Mouse (Mus musculus): ENCODE results near the gene Alpl.

Alpl gene

DNA sequence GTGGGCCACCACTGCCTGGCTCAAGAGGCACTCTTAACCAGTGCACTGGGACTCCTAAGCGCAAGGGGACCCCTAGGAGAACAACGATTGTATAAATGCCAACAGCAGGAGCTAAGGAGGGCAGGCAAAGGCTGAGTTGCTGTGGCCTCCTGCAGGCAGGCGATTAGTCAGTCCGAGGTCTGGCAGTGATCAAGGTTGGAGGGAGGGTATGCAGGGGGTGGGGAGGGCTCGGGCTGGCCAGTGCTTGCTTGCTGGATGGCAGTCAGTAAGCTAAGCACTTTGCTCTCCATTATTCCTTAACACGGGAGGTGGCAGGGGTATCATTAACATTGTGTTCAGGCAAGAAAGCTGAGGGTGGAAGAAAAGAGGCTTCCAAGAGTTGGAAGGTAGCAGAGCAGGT is 34.2 kb upstream of the Alpl start:
- Histone ChIP-seq H3K4me1 (replicated peaks; ENCODE audit: low read depth, low read length) (peaks cover 22% of the 10 kb centered on the region), H3K9me3 (ENCODE audit: low read length) (no peaks in the 10 kb centered on the region), H3K4me3 (replicated peaks; ENCODE audit: low read length) (no peak overlapping the region), H3K27me3 (ENCODE audit: insufficient read depth, low read length) (no peaks in the 10 kb centered on the region; the same call in 1 of the 2 replicates), H3K36me3 (ENCODE audit: insufficient read depth, low read length) (no peaks in the 10 kb centered on the region)
- no peak for TF ChIP-seq CTCF (conservative IDR thresholded peaks at IDR 0.05; ENCODE audit: low read length)
- no peak for TF ChIP-seq POU5F1 (IDR thresholded peaks at IDR 0.05; ENCODE audit: borderline replicate concordance, low read length)
- no peak for TF ChIP-seq NANOG (IDR thresholded peaks at IDR 0.05; ENCODE audit: borderline replicate concordance, low read length)

DNA sequence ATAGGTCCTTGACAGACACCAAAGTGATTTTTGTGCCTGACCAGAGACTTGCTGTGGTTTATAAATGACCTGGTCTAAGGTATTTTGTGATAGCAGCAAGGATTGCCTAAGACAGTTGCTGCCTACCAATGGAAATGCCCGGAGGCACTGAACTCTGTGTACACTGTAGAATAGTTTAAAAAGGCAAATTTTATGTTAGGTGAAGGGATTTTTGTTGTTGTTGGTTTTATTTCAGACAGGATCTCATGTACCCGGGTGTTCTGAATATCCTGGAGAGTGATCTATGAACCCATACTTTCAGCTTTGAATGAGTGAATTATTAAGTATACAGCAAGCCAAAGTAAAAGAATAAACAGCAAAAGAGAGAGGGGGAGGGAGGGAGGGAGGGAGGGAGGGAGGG is 28.7 kb upstream of the Alpl start:
- Histone ChIP-seq H3K4me3 (replicated peaks; ENCODE audit: low read length) (no peak overlapping the region), H3K9me3 (ENCODE audit: low read length) (no peaks in the 10 kb centered on the region), H3K4me1 (replicated peaks; ENCODE audit: low read depth, low read length) (peaks cover 11% of the 10 kb centered on the region), H3K36me3 (ENCODE audit: insufficient read depth, low read length) (no peaks in the 10 kb centered on the region), H3K27me3 (ENCODE audit: insufficient read depth, low read length) (no peaks in the 10 kb centered on the region)
- TF ChIP-seq CTCF (conservative IDR thresholded peaks at IDR 0.05; ENCODE audit: low read length) = no peak
- TF ChIP-seq NANOG (IDR thresholded peaks at IDR 0.05; ENCODE audit: borderline replicate concordance, low read length) = no peak
- TF ChIP-seq POU5F1 (IDR thresholded peaks at IDR 0.05; ENCODE audit: borderline replicate concordance, low read length) = no peak

DNA sequence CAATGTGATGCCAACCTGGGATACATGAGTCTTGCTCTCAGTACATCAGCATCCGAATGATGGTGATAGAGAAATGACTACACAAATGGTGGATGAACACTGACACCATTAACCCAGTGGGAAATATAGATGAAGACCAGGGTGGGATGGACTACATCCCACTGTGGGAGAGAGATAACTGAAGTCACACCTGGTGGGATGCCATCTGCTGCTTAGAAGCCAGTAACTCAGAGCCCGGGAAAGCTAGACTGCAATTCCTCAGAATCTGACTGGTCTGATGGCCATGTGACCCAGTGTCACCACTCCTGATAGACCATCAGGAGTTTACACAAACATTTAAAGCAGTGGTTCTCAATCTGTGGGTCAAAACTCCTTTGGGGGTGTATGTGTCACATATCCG is 27.4 kb upstream of the Alpl start:
- H3K27me3 ChIP-seq (ENCODE audit: insufficient read depth, low read length) = no peaks in the 10 kb centered on the region
- H3K36me3 ChIP-seq (ENCODE audit: insufficient read depth, low read length) = no peaks in the 10 kb centered on the region
- no peaks in the 10 kb centered on the region for H3K9me3 ChIP-seq (ENCODE audit: low read length)
- no peak overlapping the region for H3K4me3 ChIP-seq (replicated peaks; ENCODE audit: low read length)
- no peak for TF ChIP-seq NANOG (IDR thresholded peaks at IDR 0.05; ENCODE audit: borderline replicate concordance, low read length)
- TF ChIP-seq POU5F1 (IDR thresholded peaks at IDR 0.05; ENCODE audit: borderline replicate concordance, low read length) = no peak
- no peak for TF ChIP-seq CTCF (conservative IDR thresholded peaks at IDR 0.05; ENCODE audit: low read length)
- H3K4me1 ChIP-seq (replicated peaks; ENCODE audit: low read depth, low read length) = peaks cover 9% of the 10 kb centered on the region; the same call in 1 of the 2 replicates

GRCm38 (mm10) chr4:137822537-137822936 is 26.4 kb upstream of the Alpl start:
- TF ChIP-seq POU5F1 (IDR thresholded peaks at IDR 0.05; ENCODE audit: borderline replicate concordance, low read length) (no peak), CTCF (conservative IDR thresholded peaks at IDR 0.05; ENCODE audit: low read length) (no peak), NANOG (IDR thresholded peaks at IDR 0.05; ENCODE audit: borderline replicate concordance, low read length) (no peak)
- Histone ChIP-seq H3K4me1 (replicated peaks; ENCODE audit: low read depth, low read length) (peaks cover 9% of the 10 kb centered on the region; the same call in 1 of the 2 replicates), H3K9me3 (ENCODE audit: low read length) (no peaks in the 10 kb centered on the region), H3K36me3 (ENCODE audit: insufficient read depth, low read length) (no peaks in the 10 kb centered on the region), H3K27me3 (ENCODE audit: insufficient read depth, low read length) (no peaks in the 10 kb centered on the region), H3K4me3 (replicated peaks; ENCODE audit: low read length) (no peak overlapping the region)

DNA sequence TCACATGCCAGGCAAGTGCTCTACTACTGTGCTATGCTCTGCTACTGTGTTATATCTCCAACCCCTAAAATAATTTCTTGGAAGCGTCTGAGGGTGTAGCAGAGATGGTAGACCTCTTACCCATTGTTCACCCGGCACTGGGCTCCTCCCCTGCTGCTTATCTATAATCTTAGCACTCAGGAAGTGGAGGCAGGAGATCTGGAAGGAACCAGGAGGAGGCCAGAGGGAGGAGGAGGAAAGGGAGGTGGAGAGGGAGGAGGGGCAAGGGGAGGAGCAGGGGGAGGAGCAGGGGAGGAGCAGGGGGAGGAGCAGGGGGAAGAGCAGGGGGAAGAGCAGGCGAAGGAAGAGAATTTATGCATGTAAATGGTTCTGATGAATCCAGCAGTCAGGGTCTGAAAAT is 24.5 kb upstream of the Alpl start:
- Histone ChIP-seq H3K4me1 (replicated peaks; ENCODE audit: low read depth, low read length) (peaks cover 13% of the 10 kb centered on the region; the same call in 1 of the 2 replicates), H3K4me3 (replicated peaks; ENCODE audit: low read length) (no peak overlapping the region), H3K36me3 (ENCODE audit: insufficient read depth, low read length) (no peaks in the 10 kb centered on the region), H3K9me3 (ENCODE audit: low read length) (no peaks in the 10 kb centered on the region), H3K27me3 (ENCODE audit: insufficient read depth, low read length) (no peaks in the 10 kb centered on the region)
- TF ChIP-seq NANOG (IDR thresholded peaks at IDR 0.05; ENCODE audit: borderline replicate concordance, low read length) (no peak), CTCF (conservative IDR thresholded peaks at IDR 0.05; ENCODE audit: low read length) (no peak), POU5F1 (IDR thresholded peaks at IDR 0.05; ENCODE audit: borderline replicate concordance, low read length) (no peak)

DNA sequence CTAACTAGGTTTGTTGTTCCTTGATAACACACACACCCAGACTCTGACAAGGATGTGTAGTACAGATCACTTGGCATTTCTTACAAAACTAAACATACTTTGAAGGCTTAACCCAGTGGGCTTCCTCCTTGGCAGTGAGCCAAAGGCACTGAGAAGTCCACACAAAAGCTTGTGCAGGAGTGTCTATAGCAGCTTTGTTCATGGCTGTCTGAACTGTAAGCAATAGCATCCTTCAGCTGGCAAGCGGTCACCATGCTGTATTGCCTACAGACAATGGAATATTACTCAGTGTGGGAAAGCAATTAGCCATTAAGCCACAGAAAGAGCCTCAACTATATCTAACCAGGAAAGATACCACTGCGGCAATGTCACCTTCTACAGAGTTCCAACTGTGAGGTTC is 23.3 kb upstream of the Alpl start:
- Histone ChIP-seq H3K4me1 (replicated peaks; ENCODE audit: low read depth, low read length) (peaks cover 21% of the 10 kb centered on the region), H3K9me3 (ENCODE audit: low read length) (no peaks in the 10 kb centered on the region), H3K27me3 (ENCODE audit: insufficient read depth, low read length) (no peaks in the 10 kb centered on the region), H3K4me3 (replicated peaks; ENCODE audit: low read length) (no peak overlapping the region), H3K36me3 (ENCODE audit: insufficient read depth, low read length) (no peaks in the 10 kb centered on the region)
- TF ChIP-seq POU5F1 (IDR thresholded peaks at IDR 0.05; ENCODE audit: borderline replicate concordance, low read length) (no peak), NANOG (IDR thresholded peaks at IDR 0.05; ENCODE audit: borderline replicate concordance, low read length) (no peak)

DNA sequence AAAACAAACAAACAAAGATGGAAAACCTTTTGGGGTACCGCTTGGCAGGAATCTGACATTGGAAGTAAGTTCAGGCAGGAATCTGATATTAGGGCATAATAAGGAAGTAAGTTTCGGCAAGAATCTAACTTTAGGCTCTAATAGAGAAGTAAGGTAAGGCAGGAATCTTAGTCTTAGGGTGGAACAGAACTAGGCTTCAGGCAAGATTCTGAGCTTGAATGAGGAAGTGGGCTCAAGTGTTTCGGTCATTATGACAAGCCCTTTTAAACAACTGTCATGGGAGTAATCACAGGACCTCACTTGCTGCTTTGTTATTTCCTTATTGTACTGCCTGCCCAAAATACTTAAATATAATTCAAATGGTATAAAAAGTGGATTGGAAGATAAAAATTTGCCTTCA is 22.2 kb upstream of the Alpl start:
- no peaks in the 10 kb centered on the region for H3K36me3 ChIP-seq (ENCODE audit: insufficient read depth, low read length)
- no peak overlapping the region for H3K4me3 ChIP-seq (replicated peaks; ENCODE audit: low read length)
- no peaks in the 10 kb centered on the region for H3K9me3 ChIP-seq (ENCODE audit: low read length)
- TF ChIP-seq NANOG (IDR thresholded peaks at IDR 0.05; ENCODE audit: borderline replicate concordance, low read length) = no peak
- TF ChIP-seq POU5F1 (IDR thresholded peaks at IDR 0.05; ENCODE audit: borderline replicate concordance, low read length) = no peak
- peaks cover 31% of the 10 kb centered on the region for H3K4me1 ChIP-seq (replicated peaks; ENCODE audit: low read depth, low read length)
- H3K27me3 ChIP-seq (ENCODE audit: insufficient read depth, low read length) = no peaks in the 10 kb centered on the region

DNA sequence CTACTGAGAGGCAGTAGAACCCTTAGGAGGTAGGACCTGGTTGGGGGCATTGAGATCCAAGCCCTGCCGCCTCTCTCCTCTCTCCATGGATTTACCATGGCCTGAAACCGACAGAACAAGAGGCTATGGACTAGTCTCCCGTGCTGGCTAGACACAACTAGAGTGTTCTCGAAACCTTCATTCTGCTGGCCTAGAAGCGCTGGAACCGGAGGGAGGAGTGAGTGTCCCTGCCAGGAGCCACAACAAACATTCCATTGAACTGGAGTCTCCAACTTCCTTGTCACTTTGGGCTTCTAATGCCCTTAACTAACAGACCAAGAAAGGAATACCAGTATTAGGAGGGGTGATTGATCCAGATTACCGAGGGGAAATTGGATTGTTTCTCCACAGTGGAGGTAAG is 20.0 kb upstream of the Alpl start:
- H3K27me3 ChIP-seq (ENCODE audit: insufficient read depth, low read length) = no peaks in the 10 kb centered on the region; the same call in 1 of the 2 replicates
- H3K36me3 ChIP-seq (ENCODE audit: insufficient read depth, low read length) = no peaks in the 10 kb centered on the region
- TF ChIP-seq NANOG (IDR thresholded peaks at IDR 0.05; ENCODE audit: borderline replicate concordance, low read length) (no peak), POU5F1 (IDR thresholded peaks at IDR 0.05; ENCODE audit: borderline replicate concordance, low read length) (no peak), CTCF (conservative IDR thresholded peaks at IDR 0.05; ENCODE audit: low read length) (no peak)
- no peaks in the 10 kb centered on the region for H3K9me3 ChIP-seq (ENCODE audit: low read length)
- H3K4me3 ChIP-seq (replicated peaks; ENCODE audit: low read length) = no peak overlapping the region
- peaks cover 32% of the 10 kb centered on the region for H3K4me1 ChIP-seq (replicated peaks; ENCODE audit: low read depth, low read length)

DNA sequence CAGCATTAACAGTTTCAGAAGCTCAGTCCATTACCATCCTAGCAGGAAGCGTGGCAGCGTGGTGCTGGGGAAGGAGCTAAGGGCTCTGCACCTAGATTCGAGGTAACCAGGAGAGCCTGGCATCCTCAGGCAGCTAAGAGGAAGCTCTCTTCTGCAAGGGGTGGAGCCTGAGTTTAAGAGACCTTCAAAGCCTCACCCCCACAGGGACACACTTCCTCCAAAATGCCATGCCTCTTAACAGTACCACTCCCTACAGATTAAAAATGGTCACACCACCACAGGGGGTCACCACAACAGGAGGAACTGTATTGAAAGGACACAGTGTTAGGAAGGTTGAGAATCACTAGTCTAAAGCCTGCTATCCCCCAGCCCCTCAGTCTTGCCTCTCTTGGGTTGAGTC is 19.3 kb upstream of the Alpl start:
- Histone ChIP-seq H3K9me3 (ENCODE audit: low read length) (no peaks in the 10 kb centered on the region), H3K4me3 (replicated peaks; ENCODE audit: low read length) (no peak overlapping the region), H3K4me1 (replicated peaks; ENCODE audit: low read depth, low read length) (peaks cover 26% of the 10 kb centered on the region), H3K36me3 (ENCODE audit: insufficient read depth, low read length) (no peaks in the 10 kb centered on the region), H3K27me3 (ENCODE audit: insufficient read depth, low read length) (no peaks in the 10 kb centered on the region; the same call in 1 of the 2 replicates)
- TF ChIP-seq NANOG (IDR thresholded peaks at IDR 0.05; ENCODE audit: borderline replicate concordance, low read length) = no peak
- TF ChIP-seq CTCF (conservative IDR thresholded peaks at IDR 0.05; ENCODE audit: low read length) = no peak
- no peak for TF ChIP-seq POU5F1 (IDR thresholded peaks at IDR 0.05; ENCODE audit: borderline replicate concordance, low read length)

Data from E14TG2a.4 (cell line).